Mouse (Mus musculus) cerebellum, postnatal 25 days (tissue): ENCODE data around the gene Ankrd11.
"Not testable (repeated sequence)": the region's sequence is repeated elsewhere in the genome, so short reads cannot be mapped to it uniquely, and the experiment has no call there.

Experiments
- DNase-seq, 2 experiments: peaks; one replicate each; pipeline ENCODE4 v3.0.0; 2021; ENCODE audit warnings: mixed read lengths in 2 of 2

Ankrd11 gene

DNA sequence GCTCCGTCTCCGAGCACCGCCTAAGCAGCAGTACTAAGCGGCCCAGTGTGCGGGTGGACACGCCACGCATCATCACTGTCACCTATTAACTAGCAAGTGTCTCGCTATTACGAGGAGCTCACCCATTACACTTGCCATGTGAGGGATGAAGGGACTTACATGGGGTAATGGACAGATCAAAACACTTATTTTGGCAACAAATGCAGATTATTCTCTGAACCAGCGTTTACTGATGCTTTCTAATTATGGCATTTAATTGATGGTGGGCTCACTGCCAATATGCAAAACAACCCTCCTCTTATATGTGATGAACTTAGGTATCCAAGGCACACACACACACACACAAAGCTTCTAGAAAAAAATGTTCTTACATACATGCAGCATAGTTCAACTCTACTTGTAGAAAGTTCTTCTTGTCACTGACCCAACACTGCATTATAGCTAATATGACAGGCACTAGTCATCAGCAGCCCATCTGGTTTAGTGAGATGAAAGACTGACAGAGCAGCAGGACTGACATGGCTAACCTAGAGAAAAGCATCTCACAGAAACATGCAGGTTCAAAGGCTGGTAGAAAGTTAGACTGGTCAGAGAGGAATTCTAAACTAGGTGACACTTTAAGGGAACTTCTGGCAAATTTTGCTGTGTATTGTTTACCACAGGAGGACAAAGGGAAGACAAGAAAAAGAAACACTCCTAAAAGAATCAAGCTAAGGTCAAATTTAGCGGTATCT lies 2.5 kb downstream of the Ankrd11 start:
- DNase-seq, result peak in 1 of 2 experiments; percentile 33

DNA sequence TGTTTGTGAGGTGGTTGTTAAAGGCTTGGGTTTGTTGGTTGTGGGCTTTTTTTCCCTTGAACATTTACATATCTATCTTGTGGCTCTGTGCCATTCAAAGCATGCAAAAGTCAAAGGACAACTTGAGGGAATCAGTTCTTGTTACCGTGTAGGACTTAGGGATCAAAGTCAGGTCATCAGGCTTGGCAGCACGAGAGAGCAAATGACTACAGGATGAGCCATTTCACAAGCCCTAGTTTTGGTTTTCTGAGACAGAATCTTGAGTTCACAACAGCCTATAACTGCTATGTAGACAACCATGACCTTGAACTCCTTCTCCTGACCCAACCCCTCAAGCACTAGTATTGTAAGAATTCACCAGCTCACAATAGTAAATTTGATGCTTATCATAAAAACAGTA lies 3.7 kb downstream of the Ankrd11 start:
- no peak for DNase-seq

DNA sequence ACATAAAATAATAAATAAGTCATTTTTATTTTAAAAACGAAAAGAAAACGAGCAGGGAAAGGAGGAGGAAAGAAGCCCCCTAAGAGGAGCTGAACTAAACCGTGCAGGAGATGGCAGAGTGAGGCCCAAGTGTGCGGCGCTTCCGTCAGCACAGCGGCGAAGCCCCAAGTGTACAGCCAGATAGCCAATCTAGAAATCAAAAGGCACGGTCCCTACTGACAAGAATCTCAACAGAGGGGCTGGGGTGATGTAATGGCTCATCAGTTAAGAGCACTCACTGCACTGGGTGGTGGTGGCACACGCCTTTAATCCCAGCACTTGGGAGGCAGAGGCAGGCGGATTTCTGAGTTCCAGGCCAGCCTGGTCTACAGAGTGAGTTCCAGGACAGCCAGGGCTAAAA lies 4.6 kb downstream of the Ankrd11 start:
- DNase-seq, result no peak

- DNase-seq, result no peak
Observed at GRCm38 (mm10) chr8:123036956-123037355, 5.1 kb downstream of the Ankrd11 start.

DNA sequence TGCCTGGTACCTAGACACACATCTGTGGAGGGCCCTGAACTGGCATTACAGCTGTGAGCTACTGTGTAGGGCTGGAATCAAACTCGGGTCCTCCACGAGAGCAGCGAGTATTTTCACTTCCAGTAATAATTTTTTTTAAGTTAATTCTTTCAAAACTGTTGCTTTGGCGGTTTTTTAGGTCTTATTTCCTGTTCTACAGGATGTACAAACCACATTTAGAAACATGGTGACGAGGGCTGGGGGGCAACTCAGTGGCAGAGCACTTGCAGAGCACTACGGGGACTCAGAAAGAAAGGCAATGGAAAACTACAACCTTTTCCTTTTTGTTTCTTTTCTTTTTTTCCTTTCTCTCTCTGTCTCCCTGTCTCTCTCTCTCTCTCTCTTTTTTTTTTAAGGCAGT lies 7.9 kb downstream of the Ankrd11 start:
- no peak for DNase-seq

DNA sequence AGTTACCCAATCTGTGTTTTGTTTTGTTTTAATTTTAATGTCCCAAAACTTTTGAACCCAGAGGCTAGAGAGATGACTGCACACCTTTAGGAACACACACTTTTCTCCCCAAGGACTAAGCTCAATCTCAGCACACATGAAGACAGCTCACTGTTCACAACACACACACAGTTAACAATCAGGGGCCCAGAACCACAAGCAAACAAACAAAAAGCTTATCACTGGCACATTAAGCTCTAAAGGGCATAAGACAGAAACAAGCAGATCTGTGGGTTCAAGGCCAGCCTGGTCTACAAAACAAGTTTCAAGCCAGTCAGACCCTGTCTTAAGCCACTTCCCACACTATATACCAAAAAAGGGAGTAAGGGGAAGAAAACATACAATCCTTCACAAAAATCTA lies 8.6 kb downstream of the Ankrd11 start:
- no peak for DNase-seq

- no peak for DNase-seq
Observed at GRCm38 (mm10) chr8:123032730-123033129, 9.3 kb downstream of the Ankrd11 start.

DNA sequence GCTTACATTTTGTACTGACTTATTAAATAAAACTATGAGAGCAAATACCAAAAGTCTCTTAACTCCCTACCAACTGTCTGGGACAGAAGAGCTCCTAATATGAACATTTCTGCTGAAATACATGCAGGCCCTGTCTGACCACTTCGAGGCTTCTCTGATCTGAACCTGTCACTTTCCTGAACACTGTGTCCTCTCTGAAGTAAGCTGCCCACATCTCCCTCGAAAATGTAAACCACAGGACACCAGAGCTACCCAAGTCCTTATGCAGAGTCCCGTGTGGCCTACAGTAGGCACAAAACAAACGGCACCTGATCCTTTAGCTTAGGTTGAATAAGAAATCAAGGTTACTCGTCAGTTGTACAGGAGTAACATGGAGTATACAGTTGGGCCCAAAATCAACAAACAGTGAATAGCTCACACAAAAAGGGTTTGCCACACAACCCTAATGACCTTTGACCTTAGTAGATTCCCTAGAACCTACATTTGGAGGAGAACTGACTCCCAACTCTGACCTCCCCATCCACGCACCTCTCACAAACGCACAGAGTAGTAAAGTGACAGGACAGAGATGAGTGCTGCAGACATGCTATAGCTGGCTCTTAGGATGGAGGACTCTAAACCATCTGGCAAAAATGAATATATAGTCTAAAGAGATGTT lies 10.6 kb downstream of the Ankrd11 start:
- DNase-seq, result no peak

GRCm38 (mm10) chr8:123030091-123030490 lies 12.0 kb downstream of the Ankrd11 start:
- not testable (repeated sequence) for DNase-seq

DNA sequence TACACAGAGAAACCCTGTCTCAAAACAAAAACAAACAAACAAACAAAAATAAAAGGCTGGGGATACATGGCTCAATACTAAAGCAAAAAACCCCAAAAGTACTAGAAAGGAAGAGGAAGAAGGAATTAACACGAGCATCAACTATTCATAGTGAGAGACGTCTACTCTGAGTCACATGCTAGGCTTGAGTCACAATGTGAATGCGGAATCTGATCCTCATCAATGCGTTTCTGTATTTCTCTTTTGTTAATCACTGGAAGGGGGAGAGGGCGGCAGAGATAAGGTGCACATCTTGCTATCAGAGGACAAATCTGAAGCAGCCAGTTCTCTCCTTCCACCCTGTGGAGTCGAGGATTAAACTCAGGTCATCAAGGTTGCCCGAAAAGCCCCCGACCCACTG lies 14.3 kb downstream of the Ankrd11 start:
- no peak for DNase-seq

DNA sequence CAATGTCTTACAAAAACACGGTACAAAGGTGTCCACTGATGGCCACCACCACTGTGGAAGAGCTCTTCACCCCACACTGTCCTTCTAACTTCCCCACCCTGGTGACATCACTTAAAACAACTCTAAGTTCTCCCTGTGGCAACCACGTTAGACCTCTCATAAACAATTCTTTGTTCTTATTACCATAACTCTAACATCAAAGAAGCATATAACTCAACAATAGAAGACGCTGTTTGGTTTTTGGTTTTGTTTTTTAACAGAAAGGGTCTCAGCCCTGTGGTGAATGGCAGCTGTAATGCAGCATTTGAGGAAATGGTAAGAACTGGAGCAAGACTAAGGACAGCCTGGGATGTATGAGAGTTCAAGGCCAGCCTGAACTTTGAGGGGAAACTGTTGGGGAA lies 16.1 kb downstream of the Ankrd11 start:
- DNase-seq, result no peak

DNA sequence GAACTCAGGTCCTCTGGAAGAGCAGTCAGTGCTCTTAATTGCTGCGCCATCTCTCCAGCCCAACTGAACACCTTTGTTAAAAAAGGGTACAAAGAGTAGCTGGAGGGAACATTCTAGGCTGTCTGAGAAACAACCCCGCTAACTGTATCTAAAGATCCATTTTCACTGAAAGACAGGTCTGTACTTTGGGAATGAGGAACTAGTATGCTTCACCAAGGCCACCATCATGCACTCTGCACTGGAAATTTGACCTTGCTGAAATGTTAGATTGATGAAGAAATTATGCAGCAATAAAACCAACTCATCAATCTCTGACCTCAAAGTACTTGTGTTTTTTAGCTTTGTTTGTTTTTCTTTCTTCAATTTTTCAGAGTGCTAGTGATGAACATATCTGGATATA lies 17.9 kb downstream of the Ankrd11 start:
- no peak for DNase-seq

DNA sequence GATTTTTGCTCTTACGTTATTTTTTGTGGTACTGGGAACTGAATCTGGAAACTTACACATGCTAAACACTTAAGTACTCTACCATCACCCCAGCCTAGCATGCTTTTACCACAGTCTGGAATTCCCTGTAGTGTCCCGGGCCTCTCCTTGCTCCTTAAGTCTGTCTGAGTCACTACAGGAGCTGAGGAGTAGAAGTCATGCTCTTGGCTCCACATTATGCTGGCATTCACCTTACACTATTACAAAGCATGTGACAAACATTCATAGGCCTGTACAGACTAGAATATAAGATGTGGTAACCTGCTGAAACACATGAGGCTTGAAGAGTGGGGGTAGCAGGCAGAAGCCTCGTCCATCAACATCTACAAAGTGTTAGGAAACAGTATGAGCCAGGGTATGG lies 19.4 kb downstream of the Ankrd11 start:
- DNase-seq, result no peak

DNA sequence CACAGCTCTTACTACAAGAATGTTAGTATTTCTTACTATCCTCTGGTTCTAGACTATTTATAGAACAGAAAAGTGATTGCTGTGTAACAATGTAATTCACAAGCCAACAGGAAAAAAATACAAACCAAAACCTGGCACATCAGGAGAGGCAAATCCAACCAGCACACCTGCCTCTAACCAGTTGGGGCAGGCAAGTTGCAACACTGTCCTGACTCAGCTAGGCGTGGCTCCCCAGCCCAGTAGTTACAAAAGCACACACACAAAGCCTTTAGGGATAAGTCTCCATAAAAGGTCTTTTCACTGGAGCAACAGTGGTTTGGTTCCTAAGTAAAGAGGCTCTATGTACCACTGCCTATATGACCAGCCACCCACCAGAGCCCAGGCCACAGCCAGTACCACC lies 20.8 kb downstream of the Ankrd11 start:
- no peak for DNase-seq

DNA sequence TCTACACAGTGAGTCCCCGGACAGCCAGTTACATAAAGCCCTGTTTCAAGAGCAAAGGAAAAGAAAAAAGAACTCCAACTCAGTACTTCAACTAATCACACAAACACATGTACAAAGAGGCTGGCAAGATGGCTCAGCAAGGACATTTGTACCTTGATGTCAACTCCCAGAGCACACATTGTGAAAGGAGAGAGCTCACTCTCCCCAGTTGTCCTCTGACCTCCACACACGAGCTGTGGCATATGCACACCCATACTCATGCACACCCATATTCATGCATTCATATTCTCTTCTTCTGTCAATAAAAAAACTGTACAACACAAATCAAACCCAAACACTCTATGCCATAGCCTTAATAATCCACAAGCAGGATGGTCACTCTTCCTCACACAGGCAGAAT lies 21.2 kb downstream of the Ankrd11 start:
- DNase-seq, result no peak

- no peak for DNase-seq
Observed at GRCm38 (mm10) chr8:123020084-123020483, 22.0 kb downstream of the Ankrd11 start.

DNA sequence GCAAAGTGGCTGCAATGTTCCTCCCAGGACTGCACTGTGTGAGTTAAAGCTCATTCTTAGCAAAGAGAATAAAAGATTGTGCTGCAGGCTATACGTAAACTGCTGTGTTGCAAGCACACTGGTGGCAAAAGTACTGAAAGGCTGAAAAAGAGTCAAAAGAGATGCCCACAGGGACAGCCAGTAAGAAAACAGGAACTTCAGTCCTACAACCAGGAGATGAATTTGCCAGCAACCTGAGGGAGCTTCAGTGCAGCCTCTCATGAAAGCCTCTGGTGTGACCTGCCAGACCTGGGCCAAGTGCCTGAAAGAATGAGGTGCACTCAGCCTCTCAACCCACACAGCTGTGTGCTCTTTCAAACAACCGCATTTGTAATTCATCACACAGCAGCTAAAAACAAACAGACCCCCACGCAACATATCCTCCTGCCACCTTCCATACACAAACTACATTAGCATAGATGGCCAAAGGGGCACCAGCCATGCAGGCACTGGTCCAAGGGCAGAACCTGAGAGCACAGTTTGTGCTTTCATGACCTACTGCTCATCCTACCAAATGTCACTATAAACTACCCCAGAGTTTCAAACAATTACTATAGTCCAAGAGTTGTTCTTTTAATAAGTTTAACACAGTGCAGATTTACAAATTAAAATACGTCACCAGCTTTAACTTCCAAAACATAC lies 23.5 kb downstream of the Ankrd11 start:
- DNase-seq, result peak in 1 of 2 experiments; percentile 35

- DNase-seq, result no peak
Observed at GRCm38 (mm10) chr8:123017143-123017542, 24.9 kb downstream of the Ankrd11 start.

DNA sequence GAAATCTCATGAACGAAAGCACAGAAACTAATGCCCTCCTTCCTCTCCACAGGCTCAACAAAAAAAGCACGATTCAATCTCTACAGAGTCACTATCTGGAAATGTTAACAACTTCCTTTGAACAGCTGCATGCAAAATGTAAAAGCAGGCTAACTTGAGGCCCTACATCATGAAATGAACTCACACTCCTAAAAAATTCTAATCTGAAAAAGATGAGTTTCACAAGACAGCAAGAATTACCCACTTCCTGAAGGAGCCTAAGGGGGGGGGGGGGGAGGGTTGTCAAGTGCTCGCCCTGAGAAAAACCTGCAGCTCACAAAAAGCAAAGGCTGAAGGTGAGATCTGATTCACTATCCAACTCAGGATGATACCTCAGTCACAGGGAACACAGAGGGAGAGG lies 27.0 kb downstream of the Ankrd11 start:
- DNase-seq, result no peak

- peak in 1 of 2 experiments; percentile 50 for DNase-seq
Observed at GRCm38 (mm10) chr8:123014429-123014828, 27.6 kb downstream of the Ankrd11 start.

DNA sequence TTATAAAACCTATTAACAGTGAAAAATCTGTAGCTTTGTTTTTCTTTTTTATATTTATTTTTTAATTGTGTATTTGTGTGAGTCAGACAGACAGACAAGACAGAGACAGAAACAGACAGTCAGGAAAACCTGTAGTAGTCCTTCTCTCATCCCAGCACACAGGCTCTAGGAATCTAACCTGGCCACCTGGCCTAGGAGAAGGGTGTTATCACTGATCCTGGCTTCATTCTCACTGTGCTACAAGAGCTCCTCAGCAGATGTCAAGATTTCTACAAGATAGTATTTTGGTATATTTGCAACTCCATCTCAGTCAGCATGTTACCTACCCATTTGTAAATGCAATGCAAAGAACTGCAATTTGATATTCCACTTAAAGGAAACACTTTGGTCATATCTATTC lies 30.8 kb downstream of the Ankrd11 start:
- DNase-seq, result no peak

DNA sequence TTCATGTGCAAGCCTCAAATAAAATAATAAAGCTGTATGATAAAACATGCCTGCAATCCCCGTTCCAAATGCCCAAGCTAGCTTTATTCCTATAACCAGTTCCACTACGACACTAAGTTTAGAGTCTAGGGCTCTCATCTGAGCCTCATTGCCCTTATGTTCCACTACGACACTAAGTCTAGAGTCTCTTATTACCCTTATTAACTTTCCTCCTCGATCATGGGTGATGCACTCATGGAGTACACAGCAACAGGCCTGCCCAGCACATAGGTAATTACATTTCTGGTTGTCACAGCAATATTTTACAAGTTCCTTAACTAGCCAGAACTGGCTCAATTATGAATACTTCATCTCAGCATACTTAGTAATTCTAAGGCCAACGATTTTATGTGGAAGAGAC lies 36.3 kb downstream of the Ankrd11 start:
- DNase-seq, result no peak

- DNase-seq, result peak; percentile 23 to 26
Observed at GRCm38 (mm10) chr8:123005328-123005727, 36.7 kb downstream of the Ankrd11 start.
